Mouse (Mus musculus) forebrain, embryonic 13.5 days (tissue): ENCODE results near the gene Camkk1. TPM values are rescaled to one million over a fixed set of nuclear protein-coding genes. Genes with fewer than 3 reads are reported as not detected.
A peak's percentile ranks its signal among the peaks of the same experiment; 100 is the strongest.

Source experiments
- ATAC-seq: fragments of 200-750 bp; cut with Nextera tagmentation; 2 replicates; pipeline ENCODE4 v1.8.0; 2017
- H3K27ac ChIP-seq: fragments of 300-500 bp; sonication (generic); 2 replicates; pipeline ENCODE4 v1.5.1; 2015; ENCODE audit warnings: inconsistent platforms, mild to moderate bottlenecking, moderate library complexity
- H3K27me3 ChIP-seq: fragments of 300-500 bp; sonication (generic); 2 replicates; pipeline ENCODE4 v1.6.1; 2015; ENCODE audit warnings: mild to moderate bottlenecking, inconsistent platforms
- H3K36me3 ChIP-seq: fragments of 300-500 bp; sonication (generic); 2 replicates; pipeline ENCODE4 v1.6.1; 2015; ENCODE audit warnings: mild to moderate bottlenecking, inconsistent platforms; ENCODE audit not compliant: poor library complexity, severe bottlenecking
- H3K4me1 ChIP-seq: fragments of 300-500 bp; sonication (generic); 2 replicates; pipeline ENCODE4 v1.6.1; 2015; ENCODE audit warnings: inconsistent platforms
- H3K4me2 ChIP-seq: fragments of 300-500 bp; sonication (generic); 2 replicates; pipeline ENCODE4 v1.6.1; 2015; ENCODE audit warnings: inconsistent platforms, mild to moderate bottlenecking, moderate library complexity
- H3K4me3 ChIP-seq: fragments of 300-500 bp; sonication (generic); 2 replicates; pipeline ENCODE4 v1.5.1; 2015; ENCODE audit warnings: mild to moderate bottlenecking, inconsistent platforms
- H3K9ac ChIP-seq: fragments of 300-500 bp; sonication (generic); 2 replicates; pipeline ENCODE4 v1.6.1; 2015; ENCODE audit warnings: mild to moderate bottlenecking, inconsistent platforms
- H3K9me3 ChIP-seq: fragments of 300-500 bp; sonication (generic); replicated peaks from 2 replicates; pipeline ENCODE4 v1.6.1; 2016; ENCODE audit warnings: inconsistent platforms
- WGBS: fragments of 180-500 bp; shearing (Covaris S2); methylation state at CpG from one replicate; pipeline ENCODE4 v1.1.7; 2015; 5-methylcytosine and 5-hydroxymethylcytosine counted together
- polyA plus RNA-seq: library from polyadenylated mRNA; unstranded; fragments of >200 nt; fragmentation: Nextera tagmentation; extraction: Ambion mirVana; gene quantifications from 2 replicates; pipeline ENCODE4 v1.2.1, GENCODE M21; 2015

Gene Camkk1
- polyA plus RNA-seq, 1 experiment from 2014 or later = 10.3 TPM

- Histone ChIP-seq H3K4me1 (peaks cover 22% of the 10 kb centered on the region), H3K27ac (no peak overlapping the region), H3K27me3 (peaks cover 23% of the 10 kb centered on the region), H3K36me3 (no peaks in the 10 kb centered on the region), H3K4me3 (no peak overlapping the region), H3K4me2 (no peak overlapping the region), H3K9me3 (no peaks in the 10 kb centered on the region), H3K9ac (no peak overlapping the region)
- no peak for ATAC-seq
- 71% methylated on average over 6 of the region's 6 CpGs for WGBS
Measured at GRCm38 (mm10) chr11:73016103-73016420, 2.7 kb upstream of the Camkk1 start.

GRCm38 (mm10) chr11:73019147-73019795 is 463 bp downstream of the Camkk1 start:
- peak overlapping the region; percentile 97 for H3K4me2 ChIP-seq
- peak overlapping the region; percentile 69 for H3K9ac ChIP-seq
- WGBS = under 1% methylated on average over 46 of the region's 46 CpGs
- no peaks in the 10 kb centered on the region for H3K9me3 ChIP-seq
- peaks cover 31% of the 10 kb centered on the region for H3K27me3 ChIP-seq
- peaks cover 22% of the 10 kb centered on the region for H3K4me1 ChIP-seq
- H3K27ac ChIP-seq = 0 out of 2 replicates have a peak overlapping the region, but pooled peaks have one; percentile 17
- H3K36me3 ChIP-seq = no peaks in the 10 kb centered on the region
- H3K4me3 ChIP-seq = peak overlapping the region; percentile 68
- peak; percentile 70 for ATAC-seq

DNA sequence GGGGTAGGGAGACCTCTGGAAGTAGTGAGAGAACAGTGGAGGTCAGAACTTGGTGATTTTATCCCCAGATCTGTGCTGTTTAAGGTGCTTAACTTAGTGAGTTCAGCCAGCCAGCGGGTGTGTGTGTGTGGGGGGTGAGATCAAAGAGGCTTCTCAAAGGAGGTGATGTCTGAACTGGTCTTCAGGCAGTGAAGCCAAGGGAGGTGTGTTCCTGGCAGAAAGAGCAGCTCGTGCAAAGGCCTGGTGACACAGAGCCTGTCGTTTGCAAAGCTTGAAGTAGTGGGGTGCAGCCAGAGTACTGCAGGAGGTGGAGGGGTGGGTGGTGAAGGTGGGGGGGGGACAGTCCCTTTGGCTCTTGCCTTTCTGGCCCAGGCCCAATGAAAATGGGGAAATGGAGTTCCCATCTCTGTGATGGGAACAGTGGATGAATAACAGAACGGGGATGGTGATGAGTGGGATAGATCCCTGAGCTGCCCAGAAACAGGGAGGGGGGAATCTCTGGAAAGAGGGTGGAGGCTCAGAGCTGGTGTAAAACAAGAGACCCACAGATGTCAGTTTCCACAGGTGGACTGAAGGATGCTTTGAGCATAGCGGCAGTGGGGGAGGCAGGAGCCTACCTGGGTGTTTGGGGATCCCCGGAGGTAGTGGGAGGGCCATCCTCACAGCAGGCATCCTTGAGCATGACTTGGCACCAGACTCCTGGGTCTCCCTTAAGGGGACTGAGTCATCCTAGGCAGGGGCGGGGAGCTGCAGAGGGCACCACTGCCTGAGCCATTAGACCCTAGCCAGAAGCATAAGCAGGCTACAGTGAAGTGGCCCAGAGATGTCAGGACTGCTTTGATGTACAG is 2.4 kb downstream of the Camkk1 start:
- Histone ChIP-seq H3K27me3 (peaks cover 31% of the 10 kb centered on the region), H3K4me3 (no peak overlapping the region), H3K9ac (peak overlapping the region; percentile 8; the same call in 1 of the 2 replicates), H3K9me3 (no peaks in the 10 kb centered on the region), H3K4me1 (peaks cover 15% of the 10 kb centered on the region), H3K4me2 (no peak overlapping the region), H3K36me3 (no peaks in the 10 kb centered on the region), H3K27ac (no peak overlapping the region)
- no peak for ATAC-seq
- WGBS = 64% methylated on average over 7 of the region's 7 CpGs

- peaks cover 26% of the 10 kb centered on the region for H3K27me3 ChIP-seq
- peaks cover 14% of the 10 kb centered on the region for H3K4me1 ChIP-seq
- no peak for ATAC-seq
- no peak overlapping the region for H3K27ac ChIP-seq
- H3K9me3 ChIP-seq = no peaks in the 10 kb centered on the region
- 54% methylated on average over 9 of the region's 9 CpGs for WGBS
- no peak overlapping the region for H3K4me3 ChIP-seq
- no peak overlapping the region for H3K9ac ChIP-seq
- no peaks in the 10 kb centered on the region for H3K36me3 ChIP-seq
- no peak overlapping the region for H3K4me2 ChIP-seq
Measured at GRCm38 (mm10) chr11:73023099-73023498, 4.3 kb downstream of the Camkk1 start.

GRCm38 (mm10) chr11:73023827-73024226 is 5.0 kb downstream of the Camkk1 start:
- H3K4me3 ChIP-seq = no peak overlapping the region
- H3K27ac ChIP-seq = no peak overlapping the region; the same call in 1 of the 2 replicates
- H3K9me3 ChIP-seq = no peaks in the 10 kb centered on the region
- H3K9ac ChIP-seq = no peak overlapping the region
- peaks cover 25% of the 10 kb centered on the region for H3K27me3 ChIP-seq
- no peak overlapping the region for H3K4me2 ChIP-seq
- H3K36me3 ChIP-seq = no peaks in the 10 kb centered on the region
- 30% methylated on average over 4 of the region's 4 CpGs for WGBS
- peaks cover 10% of the 10 kb centered on the region for H3K4me1 ChIP-seq
- no peak for ATAC-seq

DNA sequence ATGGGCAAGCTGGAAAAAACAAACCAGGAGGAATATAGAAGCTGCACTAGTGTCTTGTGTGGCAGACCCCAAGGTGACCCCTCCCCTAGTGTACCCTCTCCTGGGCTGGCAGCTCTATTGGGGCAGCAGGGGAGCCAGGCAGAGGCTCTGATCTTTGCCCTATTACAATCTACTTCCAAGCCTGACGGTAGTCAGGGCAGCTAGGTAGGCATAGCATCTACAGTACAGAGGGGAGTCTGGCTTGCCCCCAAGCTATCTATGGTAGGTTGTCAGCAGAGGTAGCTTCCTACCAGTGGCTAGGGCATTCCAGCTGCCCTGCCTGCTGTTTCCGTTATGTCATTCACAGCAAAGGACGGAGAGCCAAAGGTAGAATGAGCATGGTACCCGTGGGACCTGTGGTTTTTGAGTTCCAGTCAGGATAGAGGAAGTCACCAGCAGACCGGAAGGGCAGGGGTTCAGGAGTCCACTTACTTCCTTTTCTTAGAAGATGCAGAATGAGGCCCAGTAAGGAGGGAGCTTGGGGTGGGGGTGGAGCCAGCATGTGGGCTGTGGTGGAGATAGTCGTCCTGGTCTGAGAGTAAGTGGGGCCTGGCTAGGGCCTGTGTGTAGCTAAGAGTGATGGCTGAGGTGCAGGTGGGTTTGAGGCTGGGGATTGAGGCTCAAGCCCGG is 5.6 kb downstream of the Camkk1 start:
- WGBS = 73% methylated on average over 7 of the region's 7 CpGs
- Histone ChIP-seq H3K9me3 (no peaks in the 10 kb centered on the region), H3K4me2 (no peak overlapping the region), H3K36me3 (no peaks in the 10 kb centered on the region), H3K9ac (no peak overlapping the region), H3K27ac (no peak overlapping the region; the same call in 1 of the 2 replicates), H3K4me3 (no peak overlapping the region), H3K27me3 (peaks cover 25% of the 10 kb centered on the region), H3K4me1 (peaks cover 10% of the 10 kb centered on the region)
- ATAC-seq = no peak

DNA sequence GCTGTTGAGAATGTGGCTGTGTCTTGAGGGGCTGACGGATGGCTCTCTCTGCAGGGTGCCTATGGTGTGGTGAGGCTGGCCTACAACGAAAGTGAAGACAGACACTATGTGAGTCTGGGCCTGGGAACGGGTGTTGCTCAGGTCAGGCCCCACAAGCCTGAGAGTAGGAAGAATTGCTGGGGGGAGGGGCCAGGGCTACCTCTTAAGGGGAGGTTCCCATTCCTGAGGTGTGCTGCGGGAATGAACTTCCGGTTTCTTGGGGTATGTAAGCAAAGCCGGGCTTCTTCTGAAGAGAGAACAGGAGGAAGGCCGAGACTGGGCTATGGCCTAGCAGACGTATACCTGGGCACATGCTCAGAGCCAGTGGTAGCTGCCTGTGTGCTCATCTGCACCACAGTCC is 8.2 kb downstream of the Camkk1 start:
- no peaks in the 10 kb centered on the region for H3K9me3 ChIP-seq
- no peak for ATAC-seq
- 65% methylated on average over 8 of the region's 8 CpGs for WGBS
- no peaks in the 10 kb centered on the region for H3K27me3 ChIP-seq
- no peaks in the 10 kb centered on the region for H3K36me3 ChIP-seq
- peaks cover 8% of the 10 kb centered on the region for H3K4me1 ChIP-seq
- H3K4me3 ChIP-seq = no peak overlapping the region
- no peak overlapping the region for H3K4me2 ChIP-seq
- H3K27ac ChIP-seq = no peak overlapping the region
- no peak overlapping the region for H3K9ac ChIP-seq

DNA sequence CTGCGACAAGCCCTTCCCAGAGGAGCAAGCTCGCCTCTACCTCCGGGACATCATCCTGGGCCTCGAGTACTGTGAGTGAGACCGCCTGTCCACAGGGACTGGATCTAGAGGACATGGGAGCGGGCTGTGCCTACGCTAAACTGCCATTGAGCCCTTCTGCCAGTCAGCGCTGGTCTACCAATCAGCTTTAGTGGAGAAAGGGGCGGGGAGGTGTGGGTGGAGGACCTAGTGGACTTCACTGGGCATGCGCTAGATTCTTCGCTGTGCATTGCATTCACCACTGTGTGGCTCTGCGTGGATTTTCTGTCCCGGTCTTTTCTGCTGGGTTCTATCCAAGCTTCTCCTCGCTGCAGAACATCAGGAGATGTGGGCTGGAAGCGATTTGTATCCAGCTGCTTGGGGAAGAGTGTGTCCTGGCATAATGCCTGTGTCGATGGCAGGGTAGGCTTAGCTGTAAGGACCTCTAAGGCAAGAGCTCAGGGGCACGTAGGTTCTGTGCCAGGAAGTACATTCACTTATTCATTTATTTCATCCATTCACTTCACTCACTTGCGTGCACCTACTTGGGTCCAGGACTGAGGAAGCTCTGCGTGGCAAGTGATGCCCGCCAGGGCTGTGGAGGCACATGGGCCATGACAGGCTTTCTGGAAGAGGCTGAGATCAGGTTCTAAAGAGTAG is 12.2 kb downstream of the Camkk1 start:
- 22% methylated on average over 20 of the region's 20 CpGs for WGBS

DNA sequence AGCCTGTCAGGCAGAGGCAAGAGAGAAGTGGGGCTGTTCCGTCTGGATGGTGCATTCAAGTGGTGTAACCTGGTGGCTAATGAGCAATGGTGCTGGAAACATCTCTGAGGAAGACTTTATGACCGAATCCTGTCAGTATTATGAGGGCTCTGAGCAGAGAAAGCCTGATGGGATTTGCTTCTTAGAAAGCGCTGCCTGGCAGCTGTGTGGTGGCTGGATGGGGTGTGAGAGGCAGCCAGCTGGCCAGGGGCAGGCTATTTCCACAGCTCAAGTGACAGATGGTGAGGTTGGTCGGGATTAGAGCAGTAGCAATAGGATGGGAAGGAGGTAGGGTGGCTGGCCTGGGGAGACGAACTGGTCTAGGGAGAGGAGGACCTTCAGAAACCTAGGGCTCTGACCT is 12.7 kb downstream of the Camkk1 start:
- ATAC-seq = peak; percentile 7; the same call in 1 of the 2 replicates
- Histone ChIP-seq H3K4me3 (0 out of 2 replicates have a peak overlapping the region, but pooled peaks have one; percentile 29), H3K4me1 (peaks cover 8% of the 10 kb centered on the region), H3K9ac (peak overlapping the region; percentile 55), H3K27ac (peak overlapping the region; percentile 80), H3K9me3 (no peaks in the 10 kb centered on the region), H3K4me2 (peak overlapping the region; percentile 64), H3K36me3 (peaks cover 3% of the 10 kb centered on the region; the same call in 1 of the 2 replicates), H3K27me3 (no peaks in the 10 kb centered on the region)
- 68% methylated on average over 5 of the region's 5 CpGs for WGBS

More for the DNA sequence above, 12.2 kb downstream of the Camkk1 start:
- Histone ChIP-seq H3K4me2 (peak overlapping the region; percentile 64), H3K36me3 (peaks cover 3% of the 10 kb centered on the region; the same call in 1 of the 2 replicates), H3K27ac (peak overlapping the region; percentile 80), H3K9ac (peak overlapping the region; percentile 55), H3K4me1 (peaks cover 8% of the 10 kb centered on the region), H3K4me3 (peak overlapping the region; percentile 29), H3K27me3 (no peaks in the 10 kb centered on the region), H3K9me3 (no peaks in the 10 kb centered on the region)
- peak; percentile 96 for ATAC-seq

DNA sequence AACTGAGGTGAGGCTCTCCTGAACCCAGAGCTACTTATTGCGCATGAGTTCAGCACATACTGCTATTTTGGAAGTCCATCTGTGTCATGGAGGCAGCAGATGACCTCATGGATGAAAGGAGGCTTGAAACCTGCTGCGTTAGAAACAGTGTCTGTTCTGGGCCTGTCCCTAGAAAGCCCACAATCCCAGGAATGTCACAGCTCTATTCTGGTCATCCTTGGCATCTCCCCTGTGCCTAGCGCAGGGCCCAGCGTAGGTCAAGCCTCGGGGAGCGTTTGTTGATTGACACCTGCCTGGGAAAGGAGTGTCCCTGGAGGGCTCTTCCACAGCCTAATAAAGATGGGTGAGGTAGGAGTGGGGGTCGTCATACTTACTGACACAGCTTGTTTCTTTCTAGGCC is 17.3 kb downstream of the Camkk1 start:
- H3K4me1 ChIP-seq = peaks cover 6% of the 10 kb centered on the region
- no peak overlapping the region for H3K4me2 ChIP-seq
- no peak overlapping the region for H3K27ac ChIP-seq
- H3K36me3 ChIP-seq = peaks cover 20% of the 10 kb centered on the region; the same call in 1 of the 2 replicates
- no peaks in the 10 kb centered on the region for H3K27me3 ChIP-seq
- no peak for ATAC-seq
- H3K4me3 ChIP-seq = no peak overlapping the region
- no peak overlapping the region for H3K9ac ChIP-seq
- H3K9me3 ChIP-seq = no peaks in the 10 kb centered on the region
- WGBS = 85% methylated on average over 7 of the region's 7 CpGs

DNA sequence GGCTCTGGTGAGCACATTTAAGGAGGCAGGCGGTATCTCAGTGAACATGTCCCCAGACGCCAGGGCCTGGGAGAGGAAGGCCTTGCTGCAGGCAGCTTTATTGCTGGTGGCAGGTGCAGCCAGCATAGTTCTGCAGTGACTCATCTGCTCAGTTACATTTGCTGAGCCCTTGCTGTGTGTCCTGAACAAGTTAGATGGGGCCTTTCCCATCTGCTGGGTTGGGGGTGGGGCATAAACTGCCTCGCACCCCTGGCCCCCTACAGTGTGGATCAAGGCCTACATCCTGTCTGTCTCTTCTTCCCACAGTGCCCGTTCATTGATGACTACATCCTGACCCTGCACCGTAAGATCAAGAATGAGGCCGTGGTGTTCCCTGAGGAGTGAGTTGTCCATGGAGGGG is 18.1 kb downstream of the Camkk1 start:
- no peaks in the 10 kb centered on the region for H3K9me3 ChIP-seq
- H3K27me3 ChIP-seq = no peaks in the 10 kb centered on the region
- no peak overlapping the region for H3K27ac ChIP-seq
- H3K4me3 ChIP-seq = no peak overlapping the region
- no peak overlapping the region for H3K4me2 ChIP-seq
- no peak for ATAC-seq
- no peaks in the 10 kb centered on the region for H3K4me1 ChIP-seq
- H3K36me3 ChIP-seq = peaks cover 20% of the 10 kb centered on the region; the same call in 1 of the 2 replicates
- WGBS = 77% methylated on average over 6 of the region's 6 CpGs
- no peak overlapping the region for H3K9ac ChIP-seq
